Mouse (Mus musculus) spleen, postnatal 10 days (tissue): Measurements from ENCODE around the gene Ppargc1a.

Experiments
- DNase-seq, 2 experiments: peaks; one replicate each; pipeline ENCODE4 v3.0.0; 2021 to 2022; ENCODE audit warnings: low spot score in 2 of 2

Ppargc1a gene

GRCm38 (mm10) chr5:51412303-51413117 is 155.0 kb downstream of the Ppargc1a start:
- DNase-seq = no peak

GRCm38 (mm10) chr5:51410006-51410405 is 157.5 kb downstream of the Ppargc1a start:
- no peak for DNase-seq

- DNase-seq = no peak
Measured at GRCm38 (mm10) chr5:51406406-51406805, 161.1 kb downstream of the Ppargc1a start.
